Mouse (Mus musculus): ENCODE measurements around the gene Gatc. TPM values are rescaled to one million over a fixed set of nuclear protein-coding genes. Genes with fewer than 3 reads are reported as not detected.
"Not testable (repeated sequence)": the region's sequence is repeated elsewhere in the genome, so short reads cannot be mapped to it uniquely, and the experiment has no call there.

The Gatc gene
- total RNA-seq, 1 experiment from 2014 or later, result 23.9 TPM

GRCm38 (mm10) chr5:115330955-115331354 lies 10.0 kb downstream of the Gatc start:
- no peak for DNase-seq

- DNase-seq, result peak; percentile 44
Measured at GRCm38 (mm10) chr5:115327610-115328548, 13.1 kb downstream of the Gatc start.

- DNase-seq, result peak; percentile 98
Measured at GRCm38 (mm10) chr5:115326875-115327609, 13.9 kb downstream of the Gatc start, which contains the start of gene Srsf9. Gene Srsf9, plus strand, starts transcription at chr5:115327177.

DNA sequence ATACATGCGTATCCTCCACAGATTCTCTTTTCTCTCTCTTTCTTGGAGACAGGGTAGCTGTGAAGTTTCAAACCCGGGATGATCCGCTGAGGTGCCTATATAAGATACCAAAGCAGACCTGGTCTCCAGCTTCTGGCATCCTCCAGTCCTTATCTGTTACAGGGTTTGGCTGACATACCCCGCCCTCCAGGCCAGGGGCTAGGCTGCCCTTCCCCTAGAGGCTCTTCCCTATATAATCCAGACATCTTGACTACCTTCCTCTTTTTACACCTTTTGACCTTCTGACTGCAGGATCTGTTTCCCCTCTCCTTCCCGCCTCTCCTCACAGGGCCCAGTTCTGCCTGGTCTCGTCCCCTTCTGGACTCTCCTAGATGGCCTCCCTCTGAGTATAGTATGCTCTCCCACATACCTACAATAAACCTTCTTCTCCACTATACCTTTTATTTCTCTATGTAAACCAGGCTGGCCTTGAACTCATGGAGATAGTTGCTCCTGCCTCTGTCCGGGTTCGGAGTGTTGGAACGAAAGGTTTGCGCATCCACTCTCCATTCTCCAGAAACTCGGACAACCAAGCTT lies 14.6 kb downstream of the Gatc start:
- DNase-seq, result no peak

- DNase-seq, result peak; percentile 87
Measured at GRCm38 (mm10) chr5:115319004-115319940, 21.7 kb downstream of the Gatc start.

DNA sequence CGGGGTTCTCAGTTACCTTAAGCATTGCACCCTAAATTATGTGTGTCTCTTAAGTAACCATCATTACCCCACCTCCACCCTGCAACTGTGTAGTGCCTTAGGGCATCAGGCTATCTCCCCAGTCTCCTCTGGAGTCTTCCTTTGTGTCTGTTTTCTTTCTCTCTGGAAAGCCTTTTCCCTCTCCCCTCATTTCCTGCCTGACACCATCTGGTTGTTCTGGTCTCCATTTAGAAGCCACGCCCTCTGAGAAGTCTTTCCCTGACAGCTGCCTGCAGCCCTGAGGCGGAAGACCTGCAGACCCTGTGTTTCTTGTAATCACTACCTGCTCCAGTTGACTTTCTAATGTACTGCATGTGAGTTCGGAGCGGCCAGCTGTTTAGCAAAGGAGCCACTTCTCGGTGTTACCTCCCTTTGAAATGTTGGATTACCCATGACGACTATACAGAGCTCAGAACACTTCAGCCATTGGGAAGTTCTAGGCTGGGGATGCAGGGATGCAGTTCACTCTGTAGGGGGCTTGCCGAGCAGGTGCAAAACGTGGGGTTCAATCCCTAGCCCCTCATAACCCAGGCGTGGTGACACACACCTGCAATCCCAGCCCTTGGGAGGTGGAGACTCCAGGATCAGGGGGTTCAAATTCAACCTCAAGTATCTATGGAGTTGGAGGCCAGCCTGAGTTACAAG lies 23.2 kb downstream of the Gatc start:
- DNase-seq, result peak; percentile 24

- DNase-seq, result no peak
Measured at GRCm38 (mm10) chr5:115316968-115317644, 23.9 kb downstream of the Gatc start.

GRCm38 (mm10) chr5:115313668-115313943 lies 27.4 kb downstream of the Gatc start:
- no peak for DNase-seq

DNA sequence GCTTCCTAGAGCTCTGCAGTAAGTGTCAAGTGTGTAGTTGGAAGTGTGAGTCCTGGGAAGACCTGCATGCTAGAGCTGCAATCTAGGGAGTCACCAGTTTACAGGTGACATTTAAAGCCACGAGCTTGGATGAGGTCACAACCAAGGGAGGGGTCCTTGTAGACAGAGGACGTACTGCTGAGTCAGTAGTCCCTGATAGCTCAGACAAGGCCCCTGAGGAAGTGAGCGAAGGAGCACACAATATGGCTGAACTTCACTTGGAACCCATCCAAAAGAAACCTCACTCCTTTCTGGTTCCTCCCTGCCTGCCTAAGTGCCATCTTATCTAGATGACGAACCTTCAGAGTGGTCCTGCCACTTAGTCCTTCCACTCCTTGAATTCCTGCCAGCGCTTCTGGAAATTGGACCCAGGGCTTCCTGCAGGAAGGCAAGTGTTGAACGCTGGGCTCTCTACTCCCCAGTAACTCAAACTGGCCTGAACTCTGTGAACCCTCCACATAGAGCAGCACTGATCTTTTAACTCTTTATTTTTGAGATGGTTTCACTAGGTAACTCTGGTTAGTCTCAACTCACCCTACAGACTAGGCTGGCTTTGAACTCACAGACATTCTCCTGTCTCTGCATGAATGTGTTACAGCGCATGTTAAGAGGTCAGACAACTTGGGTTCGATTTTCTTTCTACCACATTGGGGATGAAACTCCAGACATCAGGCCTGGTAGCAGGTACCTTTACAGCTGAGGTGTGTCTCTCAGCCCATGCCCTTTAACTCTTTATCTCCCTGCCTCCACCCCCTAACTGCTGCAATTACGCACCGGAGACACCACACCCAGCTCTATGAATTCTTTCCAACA lies 27.9 kb downstream of the Gatc start:
- DNase-seq, result no peak

GRCm38 (mm10) chr5:115312354-115312753 lies 28.6 kb downstream of the Gatc start:
- no peak for DNase-seq

DNA sequence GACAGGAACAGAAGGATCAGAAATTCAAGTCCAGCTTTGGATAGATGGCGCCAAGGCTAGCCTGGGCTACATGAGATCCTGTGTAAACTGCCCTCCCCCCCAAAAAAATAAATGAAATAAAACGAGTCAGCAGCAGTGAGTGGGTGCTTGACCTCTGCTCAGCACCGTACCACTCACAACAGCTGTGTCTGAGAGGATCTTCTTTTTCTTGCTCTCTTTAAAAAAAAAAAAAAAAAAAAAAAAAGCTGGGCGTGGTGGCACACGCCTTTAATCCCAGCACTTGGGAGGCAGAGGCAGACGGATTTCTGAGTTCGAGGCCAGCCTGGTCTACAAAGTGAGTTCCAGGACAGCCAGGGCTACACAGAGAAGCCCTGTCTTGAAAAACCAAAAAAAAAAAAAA lies 38.8 kb downstream of the Gatc start:
- not testable (repeated sequence) for DNase-seq

- no peak for DNase-seq
Measured at GRCm38 (mm10) chr5:115301615-115302014, 39.4 kb downstream of the Gatc start.

GRCm38 (mm10) chr5:115300792-115301614 lies 40.0 kb downstream of the Gatc start, which contains the start of gene Dynll1:
Gene Dynll1, minus strand, starts transcription at chr5:115300999.
- DNase-seq, result peak; percentile 99

DNA sequence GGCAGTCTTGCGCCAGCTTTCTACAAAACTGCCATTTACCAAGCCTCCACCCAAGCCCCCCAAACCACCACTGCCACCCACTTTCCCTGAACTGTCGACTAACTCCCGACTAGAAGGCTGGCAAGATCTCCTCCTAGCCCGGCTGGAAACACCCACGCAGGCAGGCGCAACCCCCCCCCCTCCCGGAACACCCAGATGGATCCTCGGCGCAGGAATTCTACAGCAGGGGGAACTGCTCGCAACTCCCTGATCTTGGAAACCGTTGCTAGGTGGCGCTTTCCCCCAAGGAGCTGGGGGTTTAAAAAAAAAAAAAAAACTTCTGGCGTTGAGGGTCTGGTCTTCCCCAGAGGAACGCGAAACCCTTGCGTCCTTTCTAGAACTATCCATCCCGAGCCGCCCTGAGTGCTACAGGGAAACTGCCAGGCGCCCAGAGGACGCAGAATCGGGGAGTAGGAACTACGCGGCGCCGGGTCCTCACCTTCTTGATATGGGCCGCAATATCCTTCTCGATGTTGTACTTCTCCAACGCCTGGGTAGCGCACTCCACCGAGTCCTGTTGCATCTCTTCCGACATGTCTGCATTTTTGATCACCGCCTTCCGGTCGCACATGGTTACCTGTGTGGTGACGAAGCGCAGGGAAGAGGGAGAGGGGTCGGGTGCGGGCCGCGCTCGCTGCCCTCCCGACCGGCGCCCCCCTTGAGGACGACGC lies 40.8 kb downstream of the Gatc start:
- peak; percentile 69 for DNase-seq

GRCm38 (mm10) chr5:115296347-115296746 lies 44.6 kb downstream of the Gatc start:
- DNase-seq, result no peak

DNA sequence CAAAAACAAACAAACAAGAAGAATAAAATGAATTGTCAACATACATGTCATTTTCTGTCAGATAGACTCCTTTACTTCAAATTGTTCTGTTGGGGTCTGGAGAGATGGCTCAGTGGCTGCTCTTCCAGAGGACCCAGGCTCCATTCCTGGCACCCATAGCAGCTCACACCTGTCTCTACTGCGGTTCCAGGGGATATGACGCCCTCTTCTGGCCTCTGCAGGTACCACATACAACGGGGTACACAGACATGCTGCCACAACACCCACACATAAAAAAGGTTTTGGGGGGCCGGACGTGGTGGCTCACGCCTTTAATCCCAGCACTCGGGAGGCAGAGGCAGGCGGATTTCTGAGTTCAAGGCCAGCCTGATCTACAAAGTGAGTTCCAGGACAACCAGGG lies 46.8 kb downstream of the Gatc start:
- no peak for DNase-seq

DNA sequence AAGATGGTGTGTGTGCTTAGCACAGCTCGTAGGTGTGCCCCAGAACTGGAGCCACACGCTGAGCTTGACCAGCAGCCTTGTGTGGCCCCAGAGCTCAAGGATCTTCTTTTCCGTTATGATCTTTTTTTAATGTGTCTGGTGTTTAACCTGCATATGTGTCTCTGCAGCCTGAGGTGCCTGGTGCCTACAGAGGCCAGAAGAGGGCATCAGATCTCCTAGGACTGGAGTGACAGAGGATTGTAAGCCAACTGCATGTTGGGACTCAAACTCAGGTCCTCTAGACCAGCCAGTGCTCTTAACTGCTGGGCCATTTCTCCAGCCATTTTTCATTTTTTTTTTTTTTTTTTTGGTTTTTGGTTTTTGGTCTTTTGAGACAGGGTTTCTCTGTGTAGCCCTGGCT lies 56.2 kb downstream of the Gatc start:
- peak; percentile 35 for DNase-seq
